Mouse (Mus musculus) kidney, postnatal 0 days (tissue): ENCODE results near the gene Srebf1. TPM values are rescaled to one million over a fixed set of nuclear protein-coding genes. Genes with fewer than 3 reads are reported as not detected.

ENCODE experiments used
- ATAC-seq: fragments of 200-750 bp; cut with Nextera tagmentation; replicated peaks from 2 replicates; pipeline ENCODE4 v1.8.0; 2017; ENCODE audit warnings: low read depth, moderate number of reproducible peaks, moderate TSS enrichment, moderate library complexity; ENCODE audit not compliant: low FRiP score
- DNase-seq: peaks from one replicate; pipeline ENCODE4 v3.0.0-alpha.2; 2016; ENCODE audit warnings: low spot score
- H3K27ac ChIP-seq: fragments of 300-500 bp; sonication (generic); 2 replicates; pipeline ENCODE4 v1.5.1; 2014; ENCODE audit warnings: mild to moderate bottlenecking
- H3K27me3 ChIP-seq: fragments of 300-500 bp; sonication (generic); 2 replicates; pipeline ENCODE4 v1.6.1; 2014; ENCODE audit warnings: low read length, mixed read lengths; ENCODE audit not compliant: insufficient read depth
- H3K36me3 ChIP-seq: fragments of 300-500 bp; sonication (generic); 2 replicates; pipeline ENCODE4 v1.6.1; 2014; ENCODE audit warnings: low read length, mixed read lengths; ENCODE audit not compliant: insufficient read depth
- H3K4me1 ChIP-seq: fragments of 300-500 bp; sonication (generic); replicated peaks from 2 replicates; pipeline ENCODE4 v1.6.1; 2014; ENCODE audit warnings: antibody characterized with exemption, low read length, mixed read lengths; ENCODE audit not compliant: insufficient read depth
- H3K4me2 ChIP-seq: fragments of 300-500 bp; sonication (generic); 2 replicates; pipeline ENCODE4 v1.6.1; 2014; ENCODE audit warnings: mild to moderate bottlenecking, low read length, moderate library complexity, mixed read lengths
- H3K4me3 ChIP-seq: fragments of 300-500 bp; sonication (generic); replicated peaks from 2 replicates; pipeline ENCODE4 v1.5.1; 2014; ENCODE audit warnings: low read depth, low read length
- H3K9ac ChIP-seq: fragments of 300-500 bp; sonication (generic); 2 replicates; pipeline ENCODE4 v1.6.1; 2014; ENCODE audit warnings: low read depth, low read length
- H3K9me3 ChIP-seq: fragments of 300-500 bp; sonication (generic); replicated peaks from 2 replicates; pipeline ENCODE4 v1.6.1; 2016; ENCODE audit warnings: low read length, inconsistent platforms, mixed read lengths
- CTCF ChIP-seq: IDR thresholded peaks from 2 replicates; pipeline ENCODE4 v1.5.1; 2016; ENCODE audit warnings: antibody characterized with exemption, low read depth, mild to moderate bottlenecking, moderate library complexity
- WGBS: fragments of 180-500 bp; shearing (Covaris S2); extraction: QIAGEN DNeasy Blood & Tissue Kit; methylation state at CpG from one replicate; pipeline ENCODE4 v1.1.7; 2014; 5-methylcytosine and 5-hydroxymethylcytosine counted together
- polyA plus RNA-seq: library from polyadenylated mRNA; unstranded; fragments of >200 nt; fragmentation: Nextera tagmentation; extraction: Ambion mirVana; gene quantifications from 2 replicates; pipeline ENCODE4 v1.2.1, GENCODE M21; 2015

Gene Srebf1
- polyA plus RNA-seq, result 44.4 and 50.6 TPM in 2 replicates

DNA sequence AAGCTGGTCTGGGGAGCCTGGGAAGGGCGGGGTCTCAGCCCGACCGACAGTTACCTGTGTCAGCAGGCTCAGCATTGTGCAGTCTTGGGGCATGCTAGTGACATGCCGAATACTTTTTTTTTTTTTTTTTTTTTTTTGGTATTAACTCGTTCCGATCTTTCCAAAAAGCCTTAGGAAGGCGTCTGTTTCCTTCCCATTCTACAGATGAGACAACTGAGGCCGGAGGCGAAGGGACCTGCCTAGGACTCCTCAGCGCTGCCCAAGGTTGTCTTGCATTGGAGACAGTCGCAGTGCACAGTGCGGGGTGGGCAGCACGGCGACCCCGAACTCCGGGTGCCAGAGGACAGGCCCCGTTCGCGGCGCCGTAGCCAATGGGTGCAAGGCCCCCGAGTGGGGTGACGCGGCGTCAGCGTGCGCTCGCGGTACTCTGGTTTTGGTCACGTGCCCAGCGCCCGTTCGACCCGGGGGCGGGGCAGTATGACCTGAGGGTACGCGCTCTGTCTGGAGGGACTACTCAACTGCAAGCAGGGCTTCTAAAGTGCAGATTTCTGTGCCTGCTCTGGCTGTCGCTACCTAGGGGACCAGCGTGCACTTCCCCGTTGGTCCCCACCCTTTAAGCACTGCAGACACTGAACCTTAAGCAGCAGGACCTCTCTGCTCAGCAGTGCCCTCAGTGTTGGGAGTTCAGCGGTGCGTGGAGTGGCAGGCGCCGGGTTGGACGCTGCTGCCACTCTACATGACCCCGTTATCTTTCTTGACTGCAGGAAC is at the start of gene Srebf1:
TSS of gene Srebf1 (minus strand) at position 113 of the 768 bp plus-strand sequence.
- Histone ChIP-seq H3K27ac (peak within 1 kb of the TSS; percentile 70), H3K9me3 (no peaks in the 10 kb centered on the region), H3K9ac (peak within 1 kb of the TSS; percentile 44; the same call in 1 of the 2 replicates), H3K36me3 (no peaks in the 10 kb centered on the region), H3K4me1 (0 out of 2 replicates have a peak, but pooled peaks cover 10% of the 10 kb centered on the region), H3K4me2 (peak within 1 kb of the TSS; percentile 59), H3K27me3 (no peaks in the 10 kb centered on the region), H3K4me3 (peak within 1 kb of the TSS; percentile 24)
- peak; percentile 72 for ATAC-seq
- 3% methylated on average over 46 of the region's 46 CpGs for WGBS
- TF ChIP-seq CTCF, result peak; percentile 25; the same call in 1 of the 2 replicates
- peak; percentile 82 for DNase-seq

- Histone ChIP-seq H3K9me3 (no peaks in the 10 kb centered on the region), H3K4me3 (no peak overlapping the region), H3K27me3 (no peaks in the 10 kb centered on the region), H3K9ac (no peak overlapping the region), H3K4me1 (0 out of 2 replicates have a peak, but pooled peaks cover 2% of the 10 kb centered on the region), H3K27ac (peak overlapping the region; percentile 64), H3K4me2 (no peak overlapping the region), H3K36me3 (peaks cover 7% of the 10 kb centered on the region; the same call in 1 of the 2 replicates)
- peak; percentile 65 for DNase-seq
- TF ChIP-seq CTCF, result no peak
- no peak for ATAC-seq
- 64% methylated on average over 3 of the region's 3 CpGs for WGBS
These were observed 46.2 kb upstream of the Srebf1 start for GRCm38 (mm10) chr11:60268563-60268962.

- Histone ChIP-seq H3K9ac (no peak overlapping the region), H3K4me3 (no peak overlapping the region), H3K27me3 (no peaks in the 10 kb centered on the region), H3K9me3 (no peaks in the 10 kb centered on the region), H3K4me1 (no peaks in the 10 kb centered on the region), H3K4me2 (no peak overlapping the region), H3K27ac (no peak overlapping the region), H3K36me3 (peaks cover 12% of the 10 kb centered on the region; the same call in 1 of the 2 replicates)
- WGBS, result 85% methylated on average over 4 of the region's 4 CpGs
- ATAC-seq (no peak), DNase-seq (no peak)
- TF ChIP-seq CTCF, result peak; percentile 31; the same call in 1 of the 2 replicates
These were observed 43.0 kb upstream of the Srebf1 start for GRCm38 (mm10) chr11:60265271-60265985.

- no peak overlapping the region for H3K27ac ChIP-seq
- H3K36me3 ChIP-seq, result peaks cover 10% of the 10 kb centered on the region; the same call in 1 of the 2 replicates
- no peaks in the 10 kb centered on the region for H3K4me1 ChIP-seq
- 65% methylated on average over 1 of the region's 1 CpGs for WGBS
- H3K9me3 ChIP-seq, result no peaks in the 10 kb centered on the region
- H3K4me3 ChIP-seq, result no peak overlapping the region
- no peak for TF ChIP-seq CTCF
- no peak overlapping the region for H3K4me2 ChIP-seq
- no peak overlapping the region for H3K9ac ChIP-seq
- no peak for DNase-seq
- ATAC-seq, result no peak
- H3K27me3 ChIP-seq, result no peaks in the 10 kb centered on the region
These were observed 42.3 kb upstream of the Srebf1 start for GRCm38 (mm10) chr11:60264651-60265050.

DNA sequence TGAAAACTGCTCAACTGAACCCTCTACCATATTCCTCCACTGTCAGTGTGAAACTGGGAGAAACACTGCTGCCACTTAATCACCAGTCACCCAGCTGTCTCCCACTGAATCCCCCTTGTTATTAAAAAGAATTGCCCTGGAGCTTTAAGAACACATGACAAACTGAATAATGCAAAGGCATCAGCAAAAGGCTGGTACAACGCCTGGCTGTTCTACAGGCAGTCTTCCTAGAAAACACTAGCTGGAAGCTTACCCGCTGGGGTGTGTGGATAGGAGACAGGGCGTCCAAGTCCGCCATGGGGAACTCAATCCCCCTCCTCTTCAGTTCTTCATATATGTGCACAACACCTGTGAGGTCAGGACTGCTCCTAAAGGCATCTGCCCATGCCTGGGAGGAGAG is 40.0 kb upstream of the Srebf1 start:
- Histone ChIP-seq H3K9me3 (no peaks in the 10 kb centered on the region), H3K36me3 (0 out of 2 replicates have a peak, but pooled peaks cover 11% of the 10 kb centered on the region), H3K4me1 (no peaks in the 10 kb centered on the region), H3K27ac (no peak overlapping the region), H3K4me2 (no peak overlapping the region), H3K27me3 (no peaks in the 10 kb centered on the region), H3K9ac (no peak overlapping the region), H3K4me3 (no peak overlapping the region)
- ATAC-seq, result no peak
- TF ChIP-seq CTCF, result no peak
- DNase-seq, result no peak
- 90% methylated on average over 4 of the region's 4 CpGs for WGBS

GRCm38 (mm10) chr11:60260743-60261142 is 38.4 kb upstream of the Srebf1 start:
- Histone ChIP-seq H3K4me2 (no peak overlapping the region), H3K27ac (no peak overlapping the region), H3K9ac (no peak overlapping the region), H3K4me1 (no peaks in the 10 kb centered on the region), H3K27me3 (no peaks in the 10 kb centered on the region), H3K36me3 (peaks cover 14% of the 10 kb centered on the region; the same call in 1 of the 2 replicates), H3K9me3 (no peaks in the 10 kb centered on the region), H3K4me3 (no peak overlapping the region)
- 96% methylated on average over 3 of the region's 3 CpGs for WGBS
- DNase-seq, result no peak
- no peak for ATAC-seq
- no peak for TF ChIP-seq CTCF
